Mouse (Mus musculus) CD4-positive, CD25-positive, alpha-beta regulatory T cell, adult 2 months (primary cell): ENCODE results near the gene Rsad2.
"Not testable (repeated sequence)": the region's sequence is repeated elsewhere in the genome, so short reads cannot be mapped to it uniquely, and the experiment has no call there.

Experiments
- DNase-seq: peaks from one replicate; pipeline ENCODE4 v3.0.0-alpha.2; 2012; ENCODE audit warnings: low read depth, low spot score

The Rsad2 gene

DNA sequence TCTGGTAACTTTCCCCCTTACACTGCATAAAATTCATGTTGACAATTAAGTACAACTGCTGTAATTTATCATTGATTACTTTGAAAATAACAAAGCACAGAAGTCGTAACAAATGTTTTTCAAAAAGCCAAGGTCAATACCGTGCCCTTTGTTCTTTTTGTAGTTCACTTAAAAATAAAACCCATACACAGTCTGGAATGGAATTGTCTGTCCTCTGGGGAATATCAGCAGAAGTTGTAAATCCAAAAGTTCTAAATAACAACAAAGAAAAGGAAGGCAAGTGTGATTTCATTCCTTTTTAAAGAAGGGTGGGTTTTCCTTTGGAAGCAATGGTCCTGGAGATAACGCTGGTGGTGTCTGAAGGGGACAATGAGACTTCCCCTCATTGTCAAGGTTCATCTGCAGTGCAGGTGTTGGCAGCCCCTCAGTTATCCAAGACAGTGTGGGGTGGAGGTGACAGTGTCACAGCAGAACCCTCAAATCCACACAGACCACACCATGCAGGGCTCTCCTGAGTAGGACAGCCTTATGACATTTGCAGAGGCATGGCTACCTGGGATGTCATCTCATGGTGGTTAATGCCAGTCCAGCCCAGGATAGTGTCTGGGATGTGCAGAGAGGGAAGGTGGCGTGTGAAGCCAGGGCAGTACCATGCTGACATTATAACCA lies 9.7 kb downstream of the Rsad2 start:
- DNase-seq, result no peak

DNA sequence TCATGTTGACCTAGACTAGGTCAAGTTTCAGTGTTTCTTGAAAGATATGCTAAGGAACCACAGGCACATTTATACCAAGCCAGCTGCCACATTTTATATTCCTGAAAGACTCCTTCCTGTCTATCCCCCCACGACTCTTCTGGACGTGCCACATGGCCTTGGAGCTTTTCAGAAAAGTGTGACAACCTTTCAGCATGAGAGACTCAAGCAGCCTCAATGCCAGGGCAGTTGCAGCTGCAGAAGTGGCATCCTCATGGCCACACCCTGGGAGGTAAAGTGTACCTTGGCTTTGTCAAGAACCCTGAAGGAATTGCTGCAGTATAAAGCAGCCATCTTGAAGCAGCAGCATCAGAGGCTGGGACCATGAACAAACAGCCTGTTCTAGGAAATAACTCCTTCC lies 11.7 kb downstream of the Rsad2 start:
- no peak for DNase-seq

DNA sequence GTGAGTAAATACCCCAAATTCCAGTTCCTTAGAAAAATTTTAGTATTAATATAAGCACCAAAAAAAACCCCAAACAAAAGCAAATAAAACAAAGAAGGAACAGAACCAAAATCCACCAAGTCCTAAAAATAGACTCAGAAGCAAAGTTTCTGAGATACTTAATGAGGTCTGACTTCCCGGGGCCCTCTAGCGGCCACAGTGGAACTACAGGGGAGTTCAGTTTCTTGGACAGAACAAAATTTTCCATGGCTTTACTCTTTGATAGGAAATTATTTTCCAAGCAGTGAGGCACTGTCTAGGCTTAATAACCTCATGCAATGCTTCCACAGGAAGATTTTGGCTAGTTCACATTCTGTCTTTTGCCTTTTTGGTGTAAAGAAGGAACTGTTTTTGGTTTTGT lies 12.2 kb downstream of the Rsad2 start:
- DNase-seq, result peak; percentile 75

DNA sequence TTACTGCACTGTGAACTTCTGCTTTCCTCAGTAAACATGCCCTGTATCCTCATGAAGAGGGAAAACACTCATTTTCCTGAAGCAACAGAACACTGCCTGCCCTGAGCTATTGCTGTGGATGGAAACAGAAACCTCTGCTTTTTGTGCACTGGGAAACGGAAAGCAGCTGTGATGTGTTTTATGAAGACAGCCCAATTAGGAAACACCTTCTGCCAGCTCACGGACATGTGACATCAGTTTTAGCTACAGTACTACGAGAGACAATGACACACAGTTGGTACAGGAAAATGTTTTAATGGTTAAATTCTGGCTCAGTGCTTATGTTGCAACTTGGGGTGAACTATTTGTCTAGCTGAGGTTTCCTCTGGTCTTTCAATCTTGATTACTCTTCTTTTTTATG lies 16.9 kb downstream of the Rsad2 start:
- DNase-seq, result no peak

DNA sequence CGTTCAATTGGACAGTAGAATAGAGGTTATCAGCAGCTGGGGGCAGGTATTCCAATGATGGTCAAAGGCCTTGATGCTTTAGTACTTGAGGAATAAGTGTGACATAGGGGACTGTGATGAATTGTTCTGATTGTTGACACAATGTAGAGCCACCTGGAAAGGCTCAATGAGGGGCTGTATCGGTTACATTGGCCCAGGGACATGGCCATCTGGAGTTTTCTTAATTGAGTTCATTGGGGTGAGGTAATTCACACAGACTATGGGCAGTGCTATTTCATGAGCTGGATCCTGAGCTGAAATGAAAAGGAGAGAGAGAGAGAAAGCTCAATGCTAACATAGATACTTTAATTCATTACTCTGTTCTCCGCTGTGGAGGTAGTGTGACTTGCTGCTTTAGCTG lies 18.3 kb downstream of the Rsad2 start:
- DNase-seq, result no peak

DNA sequence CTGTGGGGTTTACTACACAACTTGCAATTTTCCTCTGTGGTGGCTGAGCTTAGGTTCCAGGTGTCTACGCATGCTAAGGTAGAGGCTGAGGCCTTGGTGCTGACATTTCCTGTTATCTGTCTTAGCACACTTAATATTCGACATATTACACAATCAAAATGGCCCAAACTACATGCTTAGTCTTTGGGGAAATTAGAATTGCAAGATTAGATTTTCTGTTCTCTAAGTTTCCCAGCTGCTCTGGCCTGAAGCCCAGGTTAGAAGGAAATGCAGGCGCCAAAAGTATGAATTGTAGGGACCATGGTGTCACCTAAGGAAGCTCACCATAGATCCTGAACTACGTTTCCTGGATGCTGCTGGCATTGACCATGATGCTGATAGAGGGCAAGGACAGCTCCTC lies 19.9 kb downstream of the Rsad2 start:
- DNase-seq, result no peak

DNA sequence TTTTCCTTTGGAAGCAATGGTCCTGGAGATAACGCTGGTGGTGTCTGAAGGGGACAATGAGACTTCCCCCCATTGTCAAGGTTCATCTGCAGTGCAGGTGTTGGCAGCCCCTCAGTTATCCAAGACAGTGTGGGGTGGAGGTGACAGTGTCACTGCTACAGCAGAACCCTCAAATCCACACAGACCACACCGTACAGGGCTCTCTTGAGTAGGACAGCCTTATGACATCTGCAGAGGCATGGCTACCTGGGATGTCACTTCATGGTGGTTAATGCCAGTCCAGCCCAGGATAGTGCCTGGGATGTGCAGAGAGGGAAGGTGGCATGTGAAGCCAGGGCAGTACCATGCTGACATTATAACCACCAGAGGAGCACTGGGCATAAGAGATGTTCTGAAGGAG lies 27.5 kb downstream of the Rsad2 start:
- DNase-seq, result not testable (repeated sequence)

DNA sequence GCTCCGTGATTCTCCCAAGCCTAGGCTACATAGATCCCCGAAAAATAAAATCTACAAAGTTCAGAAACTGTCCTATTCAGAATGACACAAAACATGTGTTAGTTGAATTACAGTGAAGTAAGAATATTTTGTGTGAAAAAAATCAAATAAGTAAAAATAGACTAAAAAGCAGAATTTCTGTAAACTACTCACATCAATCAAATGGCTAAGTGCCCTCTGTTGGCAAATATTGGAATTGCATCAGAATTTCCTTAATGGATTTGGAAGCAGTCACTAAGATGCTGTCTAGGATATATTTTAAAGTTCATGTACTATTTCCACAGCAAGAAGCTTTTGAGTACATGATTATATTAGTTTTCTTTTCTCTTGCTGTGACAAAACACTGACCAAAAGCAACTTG lies 31.4 kb downstream of the Rsad2 start:
- DNase-seq, result peak; percentile 79

DNA sequence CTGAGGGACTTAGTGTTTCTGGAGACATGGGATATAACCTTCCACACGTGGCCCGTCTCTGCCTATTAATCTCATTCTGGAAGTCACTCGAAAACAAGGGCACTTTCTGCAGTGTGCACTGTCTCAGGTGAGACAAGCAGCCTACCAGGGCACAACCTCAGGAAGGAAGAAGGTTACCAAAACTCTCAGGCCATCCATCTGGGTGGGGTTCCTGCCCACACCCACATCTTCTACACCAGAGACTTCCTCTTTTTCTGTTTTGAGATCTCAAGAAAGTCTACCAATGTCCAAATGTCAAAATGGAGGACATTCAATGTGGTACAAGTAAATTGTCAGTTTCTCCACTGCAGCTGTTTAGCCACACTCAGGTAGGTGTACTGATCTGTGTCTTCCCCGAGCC lies 37.9 kb downstream of the Rsad2 start:
- peak; percentile 34 for DNase-seq

DNA sequence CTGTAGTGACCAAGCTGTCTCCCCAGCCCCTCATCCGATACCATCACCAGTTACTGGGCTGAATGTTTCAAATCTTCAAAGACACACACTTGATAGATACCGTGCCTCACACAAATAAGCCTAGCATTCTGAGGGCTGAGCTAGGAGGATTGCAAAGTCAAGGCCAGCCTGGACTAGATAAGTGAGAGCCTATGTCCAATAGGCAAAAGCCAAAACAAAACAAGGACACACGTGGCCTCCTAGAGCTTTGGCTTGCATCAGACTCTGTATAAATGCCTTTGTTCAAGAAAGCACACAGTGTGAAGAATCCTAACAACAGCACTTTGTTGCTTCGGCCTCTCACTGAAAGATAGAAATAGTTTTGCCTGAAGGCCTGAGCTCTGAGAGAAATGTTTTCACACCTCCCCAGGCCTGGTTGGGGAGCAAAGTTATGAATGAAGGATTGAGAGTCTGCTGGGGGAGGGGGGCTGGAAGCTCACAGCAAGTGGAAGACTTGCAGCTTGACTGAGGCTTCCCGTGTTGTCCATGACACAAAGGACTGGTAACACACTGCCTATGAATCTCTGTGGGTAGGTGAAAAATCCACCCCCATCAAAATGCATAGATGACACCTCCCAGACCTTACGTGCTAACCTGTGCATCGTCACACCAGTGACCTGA lies 39.5 kb downstream of the Rsad2 start:
- no peak for DNase-seq

DNA sequence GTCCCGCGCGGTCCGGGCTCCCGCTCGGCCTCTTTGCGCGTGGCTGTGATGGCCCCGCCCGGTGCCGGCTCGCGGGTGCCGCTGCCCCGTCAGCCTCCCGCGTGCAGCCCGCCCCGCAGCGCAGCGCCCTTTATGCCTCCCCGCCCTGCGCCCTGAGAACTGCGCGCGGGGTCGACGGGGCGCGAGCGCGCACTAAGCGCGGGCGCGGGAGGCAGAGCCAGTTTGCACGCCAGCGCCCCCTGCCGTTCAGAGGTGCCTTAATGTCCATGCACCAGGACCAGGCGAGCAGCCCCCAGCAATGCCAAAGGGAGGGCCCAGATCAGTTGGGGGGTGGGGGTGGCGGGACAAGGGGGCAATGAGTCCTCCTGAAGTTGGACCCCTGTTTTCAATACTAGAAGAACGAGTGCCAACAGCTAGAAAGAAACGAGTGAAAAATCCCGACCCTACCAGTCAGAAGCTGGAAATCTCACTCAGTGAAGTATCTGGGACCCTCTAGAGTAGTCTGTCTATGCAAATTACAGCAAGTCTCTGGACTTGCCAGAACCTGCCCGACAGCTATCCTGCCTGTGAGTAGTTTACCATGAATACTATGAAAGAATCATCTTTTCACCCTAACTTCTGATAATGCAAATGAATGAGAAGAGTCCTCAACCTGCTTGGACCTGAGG lies 41.0 kb downstream of the Rsad2 start, which contains the start of gene Rnf144a:
Gene Rnf144a, minus strand, starts transcription at position 151 of the 668 bp plus-strand sequence.
- DNase-seq, result peak; percentile 94

DNA sequence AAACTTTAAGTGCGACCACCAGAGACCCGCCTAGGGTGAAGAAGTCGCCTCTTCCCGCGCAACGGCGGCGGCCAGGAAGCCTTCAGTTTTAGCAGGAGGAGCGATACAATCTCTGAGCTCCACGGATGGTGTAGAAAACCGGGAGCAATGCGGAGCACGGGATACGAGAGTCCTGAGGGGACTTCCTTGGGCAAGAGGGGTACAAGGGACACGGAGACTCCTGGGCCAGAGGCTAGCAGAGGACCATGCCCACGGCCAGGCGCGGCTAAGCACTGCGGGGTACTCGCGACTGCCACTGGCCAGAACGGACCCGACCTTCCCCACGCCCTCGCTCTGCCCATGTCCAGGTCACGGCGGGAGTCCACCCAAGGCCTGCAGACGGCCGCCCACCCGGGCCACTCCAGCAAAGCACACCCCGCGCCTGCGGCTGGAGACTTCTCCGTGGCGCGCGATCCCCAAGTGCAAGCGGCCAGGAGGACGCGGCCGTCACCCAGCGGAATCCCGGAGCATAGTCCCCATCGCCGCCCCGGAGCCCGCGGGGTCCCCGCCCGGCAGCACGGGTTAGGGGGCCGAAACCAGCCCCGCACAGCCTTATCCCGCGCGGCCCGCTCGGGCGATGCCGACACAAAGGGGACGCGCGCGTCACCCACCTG lies 41.7 kb downstream of the Rsad2 start:
- no peak for DNase-seq

DNA sequence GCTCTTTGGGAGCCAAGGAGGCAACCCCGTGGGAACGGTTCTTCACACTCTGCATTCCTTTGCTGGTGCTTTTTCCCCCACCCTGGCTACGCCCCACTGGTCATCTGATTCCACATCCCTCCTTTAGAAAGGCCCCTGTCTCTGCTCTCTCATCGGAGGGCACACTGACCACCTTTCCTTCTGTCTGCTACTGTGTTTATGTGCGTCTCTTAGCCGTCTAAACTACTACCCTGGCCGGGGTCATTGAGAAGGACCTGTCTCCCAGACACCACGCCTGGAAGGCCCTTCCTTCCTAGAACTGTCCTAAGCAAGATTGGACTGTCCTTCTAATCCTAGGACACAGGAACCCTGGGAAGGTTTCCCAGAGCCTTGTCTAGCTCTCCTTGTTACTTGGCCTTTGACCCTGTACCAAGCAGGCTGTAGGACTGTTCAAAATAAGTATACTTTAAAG lies 42.3 kb downstream of the Rsad2 start:
- no peak for DNase-seq

DNA sequence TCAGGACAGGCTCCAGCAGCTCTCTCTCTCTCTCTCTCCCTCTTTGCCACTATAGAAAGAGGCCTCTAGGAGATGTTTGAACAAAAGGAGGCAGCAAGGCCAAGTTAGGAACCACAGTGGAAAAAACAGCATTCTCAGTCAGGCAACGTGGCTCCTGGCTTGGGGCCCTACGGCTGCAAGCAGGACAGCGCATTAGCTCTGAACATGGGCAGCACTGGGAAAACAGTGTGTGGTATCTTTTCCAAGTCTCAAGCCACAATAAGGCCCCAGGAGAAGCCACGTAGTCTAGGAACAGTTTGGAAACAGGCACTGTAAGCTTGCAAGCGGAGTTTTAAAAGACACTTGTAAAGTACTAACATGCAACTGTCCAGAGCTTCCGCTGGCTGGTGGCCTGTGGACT lies 43.5 kb downstream of the Rsad2 start:
- no peak for DNase-seq

DNA sequence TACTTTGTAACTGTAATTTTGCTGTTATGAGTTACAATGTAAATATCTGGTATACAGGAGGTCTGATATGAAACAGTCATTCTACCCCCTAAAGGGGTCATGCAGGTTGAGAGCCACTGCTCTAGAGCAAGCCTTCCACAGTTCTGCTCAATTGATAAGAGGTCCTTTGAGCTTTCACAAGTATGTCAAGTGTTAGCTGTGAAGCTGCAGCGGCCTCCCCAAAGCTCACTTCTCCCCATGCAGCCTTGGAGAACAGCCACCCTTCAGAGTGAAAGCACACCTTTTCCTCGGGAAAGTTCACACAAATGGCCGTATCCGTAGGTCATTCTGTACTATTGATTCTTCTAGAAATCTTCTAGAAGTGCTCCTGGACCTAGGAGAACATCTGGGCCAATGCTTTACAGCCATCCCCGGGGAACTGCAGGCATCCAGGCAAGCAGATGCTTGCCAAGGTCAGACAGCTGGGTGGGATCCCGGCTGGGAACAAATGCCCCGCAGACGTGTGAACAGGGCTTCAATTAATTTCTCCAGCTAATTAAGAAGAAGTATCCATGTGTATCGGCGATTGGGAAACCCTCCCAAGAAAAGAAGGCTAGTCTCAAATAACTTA lies 44.3 kb downstream of the Rsad2 start:
- no peak for DNase-seq

DNA sequence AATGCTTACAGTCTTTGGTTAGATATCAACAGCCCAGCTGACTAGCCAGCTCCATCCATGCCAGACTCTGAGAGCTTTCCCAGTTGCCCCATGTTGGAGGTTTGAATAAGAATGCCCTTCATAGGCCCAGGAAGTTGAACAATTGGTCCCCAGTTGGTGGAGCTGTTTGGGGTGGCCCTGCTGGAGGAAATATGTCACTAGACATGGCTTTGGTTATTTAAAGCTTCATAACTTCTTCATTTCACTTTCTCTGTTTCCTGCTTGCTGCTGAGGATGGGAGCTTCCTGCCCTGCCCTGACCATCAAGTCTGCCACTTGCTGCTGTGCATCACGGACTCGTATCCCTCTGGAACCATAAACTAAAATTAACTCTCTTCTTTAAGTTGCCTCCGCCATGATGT lies 45.8 kb downstream of the Rsad2 start:
- no peak for DNase-seq

DNA sequence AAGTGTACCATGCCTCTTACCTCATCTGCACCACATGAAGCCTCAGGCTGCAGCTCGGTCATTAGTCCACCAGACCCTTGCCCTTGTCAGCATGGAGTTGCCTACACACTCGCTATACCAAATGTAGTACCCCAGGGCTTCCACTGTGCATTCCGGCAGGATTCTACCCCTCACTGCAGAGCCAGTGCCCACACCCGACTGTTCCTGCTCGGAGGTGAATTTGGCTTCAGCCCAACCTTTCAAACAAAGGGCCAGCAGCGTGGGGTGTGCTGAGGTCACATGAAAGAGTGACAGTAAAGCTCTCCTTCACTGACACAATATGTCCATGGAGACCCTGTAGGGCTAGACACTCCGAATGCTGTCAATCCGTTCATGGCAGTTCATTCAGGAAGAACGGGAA lies 47.5 kb downstream of the Rsad2 start:
- no peak for DNase-seq

DNA sequence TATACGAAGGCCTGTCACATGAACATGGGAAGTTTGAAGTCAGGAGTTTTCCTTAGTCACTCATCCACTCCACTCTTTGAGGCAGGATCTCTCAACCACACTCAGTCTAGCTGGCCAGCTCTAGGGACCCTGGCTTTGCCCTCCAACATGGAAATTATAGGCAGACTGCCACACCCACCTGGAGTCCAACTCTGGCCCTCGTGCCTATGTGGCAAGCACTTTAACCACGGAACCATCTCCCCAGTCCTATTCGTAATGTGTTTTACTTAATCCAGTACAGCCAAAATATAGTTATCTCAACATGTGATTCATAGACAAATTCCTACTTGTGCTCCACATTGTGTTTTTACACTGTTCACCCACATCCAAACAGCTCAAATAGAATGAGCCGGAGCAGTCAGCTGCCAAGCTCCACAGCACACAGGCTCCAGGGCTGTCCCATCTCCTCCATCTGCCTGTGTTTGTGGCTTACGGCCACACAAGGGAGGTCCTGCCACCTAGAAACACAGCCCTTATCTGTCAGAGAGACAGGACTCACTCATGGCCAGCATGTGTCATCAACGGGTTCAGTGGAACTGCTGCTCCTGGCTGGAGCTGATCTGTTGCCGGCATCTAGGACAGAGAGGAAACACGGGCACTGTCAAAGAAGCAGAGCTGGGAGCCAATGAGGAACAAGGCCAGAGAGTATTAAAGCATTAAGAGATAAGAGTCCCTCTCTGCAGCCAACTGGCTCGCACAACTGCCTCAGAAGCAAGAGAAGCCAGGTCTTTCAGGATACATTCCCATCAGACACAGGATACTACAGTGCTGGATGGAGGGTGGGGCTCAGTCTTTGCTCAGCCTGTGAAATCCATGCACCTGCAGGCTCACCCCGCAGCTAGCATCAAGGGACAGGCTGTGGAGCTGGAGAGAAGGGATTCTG lies 51.2 kb downstream of the Rsad2 start:
- no peak for DNase-seq

DNA sequence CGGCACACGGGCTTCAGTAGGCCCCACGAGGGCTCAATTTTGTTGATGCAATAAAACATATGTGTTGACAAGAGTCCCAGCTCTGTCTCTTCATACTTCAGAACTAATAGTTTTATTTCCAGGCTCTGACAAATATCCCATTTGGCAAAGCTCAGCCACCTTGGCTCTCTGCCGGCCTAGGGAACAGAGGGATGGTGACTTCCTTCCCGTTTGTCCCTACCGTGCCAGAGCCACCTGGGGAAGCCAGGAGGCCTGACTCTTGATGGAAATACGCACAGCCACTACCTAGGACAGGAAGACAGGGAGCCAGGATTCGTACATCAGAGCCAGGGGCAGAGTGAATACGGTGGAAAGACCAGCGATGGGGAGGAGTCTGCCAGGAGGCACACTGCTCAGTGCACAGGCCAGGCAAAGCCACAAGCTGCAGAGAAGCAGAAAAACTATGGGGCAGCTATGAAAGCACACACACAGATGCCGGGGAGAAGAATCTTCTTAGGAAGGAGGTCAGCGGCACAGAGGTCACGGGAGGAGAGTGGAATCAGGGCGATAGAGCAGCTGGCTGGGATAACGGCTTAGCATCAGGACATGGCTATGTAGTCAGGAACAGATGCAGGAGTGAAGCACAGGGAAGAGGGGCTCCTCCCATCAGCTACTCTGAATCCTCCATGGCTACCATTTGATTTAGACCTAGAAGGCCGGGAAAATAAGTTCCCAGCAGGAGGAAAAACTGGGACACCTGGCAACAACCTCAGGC lies 52.7 kb downstream of the Rsad2 start:
- no peak for DNase-seq
